Mouse (Mus musculus) midbrain, postnatal 0 days (tissue): ENCODE measurements around the gene Med19. TPM values are rescaled to one million over a fixed set of nuclear protein-coding genes. Genes with fewer than 3 reads are reported as not detected.
"Not testable (repeated sequence)": the region's sequence is repeated elsewhere in the genome, so short reads cannot be mapped to it uniquely, and the experiment has no call there.

Experiments used
- ATAC-seq: fragments of 200-750 bp; cut with Nextera tagmentation; 2 replicates; pipeline ENCODE4 v1.8.0; 2017; ENCODE audit warnings: moderate number of reproducible peaks, mild to moderate bottlenecking, moderate TSS enrichment, moderate library complexity; ENCODE audit not compliant: low FRiP score
- DNase-seq: peaks from one replicate; pipeline ENCODE4 v3.0.0-alpha.2; 2015; ENCODE audit warnings: low spot score
- H3K27ac ChIP-seq: fragments of 300-500 bp; sonication (generic); 2 replicates; pipeline ENCODE4 v1.5.1; 2014; ENCODE audit warnings: low read depth, mild to moderate bottlenecking, low read length, mixed read lengths
- H3K27me3 ChIP-seq: fragments of 300-500 bp; sonication (generic); 2 replicates; pipeline ENCODE4 v1.6.1; 2014; ENCODE audit warnings: low read length, control low read depth, mixed read lengths; ENCODE audit not compliant: insufficient read depth
- H3K36me3 ChIP-seq: fragments of 300-500 bp; sonication (generic); 2 replicates; pipeline ENCODE4 v1.6.1; 2014; ENCODE audit warnings: low read length, control low read depth, mixed read lengths; ENCODE audit not compliant: insufficient read depth
- H3K4me1 ChIP-seq: fragments of 300-500 bp; sonication (generic); 2 replicates; pipeline ENCODE4 v1.6.1; 2014; ENCODE audit warnings: mild to moderate bottlenecking, control low read depth, antibody characterized with exemption, low read length, mixed read lengths; ENCODE audit not compliant: insufficient read depth
- H3K4me2 ChIP-seq: fragments of 300-500 bp; sonication (generic); 2 replicates; pipeline ENCODE4 v1.6.1; 2014; ENCODE audit warnings: low read depth, mild to moderate bottlenecking, low read length, mixed read lengths; ENCODE audit not compliant: poor library complexity, severe bottlenecking
- H3K4me3 ChIP-seq: fragments of 300-500 bp; sonication (generic); 2 replicates; pipeline ENCODE4 v1.5.1; 2014; ENCODE audit warnings: low read depth, mild to moderate bottlenecking, low read length, moderate library complexity
- H3K9ac ChIP-seq: fragments of 300-500 bp; sonication (generic); replicated peaks from 2 replicates; pipeline ENCODE4 v1.6.1; 2014; ENCODE audit warnings: mild to moderate bottlenecking, low read length, moderate library complexity, mixed read lengths; ENCODE audit not compliant: poor library complexity, severe bottlenecking
- H3K9me3 ChIP-seq: fragments of 300-500 bp; sonication (generic); 2 replicates; pipeline ENCODE4 v1.6.1; 2016; ENCODE audit warnings: low read length, control low read depth
- CTCF ChIP-seq: IDR thresholded peaks from 2 replicates; pipeline ENCODE4 v1.5.1; 2016; ENCODE audit warnings: antibody characterized with exemption, mild to moderate bottlenecking
- WGBS: fragments of 180-500 bp; shearing (Covaris S2); extraction: QIAGEN DNeasy Blood & Tissue Kit; methylation state at CpG from one replicate; pipeline ENCODE4 v1.1.7; 2014; 5-methylcytosine and 5-hydroxymethylcytosine counted together
- polyA plus RNA-seq: library from polyadenylated mRNA; unstranded; fragments of >200 nt; fragmentation: Nextera tagmentation; extraction: Ambion mirVana; gene quantifications from 2 replicates; pipeline ENCODE4 v1.2.1, GENCODE M21; 2015
- total RNA-seq: library from RNA; depleted of rRNA; stranded (reverse); fragments of >200 nt; gene quantifications from 2 replicates; pipeline ENCODE4 v1.2.3, GENCODE M21; 2014

Gene Med19
- total and polyA plus RNA-seq, 2 experiments from 2014 or later, result 45.3 to 49.5 TPM

DNA sequence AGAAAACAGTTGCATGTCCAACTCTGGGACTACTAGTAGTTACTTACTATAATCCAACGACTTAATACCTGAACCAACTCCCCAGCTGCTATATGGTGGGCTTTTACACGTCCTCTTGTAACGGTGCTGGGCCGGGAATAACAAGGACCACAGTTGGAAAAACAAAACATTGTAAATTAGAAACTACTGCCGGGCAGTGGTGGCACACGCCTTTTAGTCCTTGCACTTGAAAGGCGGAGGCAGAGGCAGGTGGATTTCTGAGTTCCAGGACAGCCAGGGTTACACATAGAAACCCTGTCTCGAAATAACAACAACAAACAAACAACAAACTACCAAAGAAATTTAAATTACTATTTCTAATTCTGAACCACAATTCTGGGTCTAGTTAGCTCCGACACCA is 48.5 kb downstream of the Med19 start:
- ATAC-seq (0 out of 2 replicates have a peak, but pooled peaks have one; percentile 8), DNase-seq (no peak)
- Histone ChIP-seq H3K4me1 (0 out of 2 replicates have a peak, but pooled peaks cover 7% of the 10 kb centered on the region), H3K4me2 (peak overlapping the region; percentile 67), H3K27me3 (no peaks in the 10 kb centered on the region), H3K27ac (no peak overlapping the region), H3K36me3 (peaks cover 8% of the 10 kb centered on the region; the same call in 1 of the 2 replicates), H3K9me3 (no peaks in the 10 kb centered on the region), H3K9ac (peak overlapping the region; percentile 48), H3K4me3 (peak overlapping the region; percentile 50)
- TF ChIP-seq CTCF, result no peak
- WGBS, result 5% methylated on average over 9 of the region's 9 CpGs

DNA sequence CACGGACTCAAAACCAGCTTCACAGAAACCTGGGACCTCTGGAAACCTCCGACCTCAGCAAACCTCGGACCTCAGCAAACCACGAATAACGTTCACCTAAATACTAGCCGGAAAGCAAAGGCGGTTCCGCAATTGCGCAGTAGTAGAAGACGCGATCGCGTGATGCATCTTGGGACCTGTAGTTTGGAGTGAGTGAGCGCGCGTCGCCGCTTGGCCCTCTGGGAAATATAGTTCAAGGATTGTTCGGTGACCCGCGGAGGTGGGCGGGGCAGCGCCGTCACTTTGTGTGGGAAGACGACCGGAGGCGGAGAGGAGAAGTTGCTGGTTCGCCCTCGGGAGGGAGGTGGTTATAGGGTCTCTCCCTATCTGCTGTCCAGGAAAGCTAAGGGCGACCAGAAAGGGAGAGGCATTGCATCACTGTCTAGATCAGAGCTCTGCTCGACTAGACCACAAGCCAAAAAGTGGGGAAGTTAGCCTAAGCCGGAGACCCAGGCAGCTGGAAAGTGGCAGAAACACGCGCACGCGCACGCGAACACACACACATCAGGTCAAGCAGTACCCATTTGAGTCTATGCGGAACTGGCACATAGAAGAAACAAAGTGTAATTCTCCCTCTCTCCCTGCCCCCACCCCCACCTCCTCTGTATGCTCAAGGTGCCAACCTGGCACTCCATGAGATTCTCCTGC is 49.1 kb downstream of the Med19 start, which contains the start of gene Clp1:
Gene Clp1 (minus strand): TSS at position 179 of the 687 bp plus-strand sequence.
- peak within 1 kb of the TSS; percentile 50 for H3K4me3 ChIP-seq
- peak; percentile 21; the same call in 1 of the 2 replicates for TF ChIP-seq CTCF
- H3K9me3 ChIP-seq, result no peaks in the 10 kb centered on the region
- H3K27me3 ChIP-seq, result no peaks in the 10 kb centered on the region
- H3K4me2 ChIP-seq, result peak within 1 kb of the TSS; percentile 67
- DNase-seq, result peak; percentile 98
- 0 out of 2 replicates have a peak, but pooled peaks cover 7% of the 10 kb centered on the region for H3K4me1 ChIP-seq
- under 1% methylated on average over 39 of the region's 39 CpGs for WGBS
- peak within 1 kb of the TSS; percentile 48 for H3K9ac ChIP-seq
- H3K36me3 ChIP-seq, result peaks cover 8% of the 10 kb centered on the region; the same call in 1 of the 2 replicates
- peak within 1 kb of the TSS; percentile 62 for H3K27ac ChIP-seq
- peak; percentile 97 for ATAC-seq

DNA sequence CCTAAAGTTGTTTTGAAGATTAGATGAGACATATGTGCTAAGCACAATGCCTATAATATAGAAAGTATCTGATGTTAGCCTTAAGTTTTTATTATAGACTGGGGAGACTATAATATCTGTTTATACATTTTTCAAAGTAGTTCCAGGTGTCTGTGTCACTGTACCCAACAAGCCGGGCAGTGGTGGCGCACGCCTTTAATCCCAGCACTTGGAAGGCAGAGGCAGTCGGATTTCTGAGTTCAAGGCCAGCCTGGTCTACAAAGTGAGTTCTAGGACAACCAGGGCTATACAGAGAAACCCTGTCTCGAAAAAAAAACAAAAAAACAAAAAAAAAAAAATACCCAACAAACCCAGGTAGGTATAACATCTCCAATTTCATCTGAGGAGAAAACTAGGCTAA is 50.0 kb downstream of the Med19 start:
- H3K27ac ChIP-seq, ATAC-seq, H3K27me3 ChIP-seq, H3K9ac ChIP-seq, H3K36me3 ChIP-seq, H3K4me2 ChIP-seq, DNase-seq, H3K4me3 ChIP-seq, H3K9me3 ChIP-seq, H3K4me1 ChIP-seq: not testable (repeated sequence)
- WGBS, result 84% methylated on average over 5 of the region's 5 CpGs

DNA sequence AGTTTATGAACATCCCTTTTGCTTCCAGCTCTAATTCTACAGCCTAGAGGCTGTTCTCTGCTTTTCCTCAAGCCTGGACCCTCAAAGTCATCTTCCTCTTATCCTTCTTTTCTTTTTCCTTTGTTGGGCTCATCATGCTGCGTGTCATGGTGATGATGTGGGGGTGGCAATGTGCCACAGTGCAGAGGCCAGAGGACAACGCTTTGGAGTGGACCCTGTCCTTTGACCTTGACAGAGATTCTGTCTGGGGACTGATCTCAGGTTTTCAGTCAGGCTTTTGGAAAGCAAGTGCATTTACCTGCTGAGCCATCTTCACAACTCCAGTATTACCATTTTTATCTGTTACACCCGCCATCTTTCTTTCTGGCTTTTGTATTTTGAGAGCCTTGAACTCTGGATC is 53.0 kb downstream of the Med19 start:
- H3K9ac ChIP-seq, result no peak overlapping the region
- TF ChIP-seq CTCF, result no peak
- no peak for DNase-seq
- H3K4me2 ChIP-seq, result no peak overlapping the region
- H3K27me3 ChIP-seq, result no peaks in the 10 kb centered on the region
- 83% methylated on average over 3 of the region's 3 CpGs for WGBS
- H3K36me3 ChIP-seq, result no peaks in the 10 kb centered on the region
- peaks cover 6% of the 10 kb centered on the region for H3K4me1 ChIP-seq
- no peaks in the 10 kb centered on the region for H3K9me3 ChIP-seq
- H3K4me3 ChIP-seq, result no peak overlapping the region
- ATAC-seq, result no peak
- H3K27ac ChIP-seq, result no peak overlapping the region

DNA sequence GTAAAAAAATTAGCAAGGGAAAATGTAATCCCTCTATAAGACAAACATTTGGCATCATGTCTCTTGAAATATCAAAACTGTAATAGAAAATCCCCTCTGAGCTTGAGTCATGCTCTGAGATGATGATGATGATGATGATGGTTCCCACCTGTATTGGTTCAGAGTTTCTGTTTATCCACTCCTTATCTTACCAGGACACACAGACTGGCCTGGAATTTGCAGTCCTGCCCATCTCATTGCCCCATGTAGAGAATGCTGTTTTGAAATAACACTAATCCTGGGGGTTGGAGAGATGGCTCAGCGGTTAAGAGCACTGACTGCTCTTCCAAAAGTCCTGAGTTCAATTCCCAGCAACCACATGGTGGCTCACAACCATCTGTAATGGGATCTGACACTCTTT is 54.2 kb downstream of the Med19 start:
- no peak overlapping the region for H3K4me2 ChIP-seq
- H3K36me3 ChIP-seq, result no peaks in the 10 kb centered on the region
- H3K27ac ChIP-seq, result no peak overlapping the region
- H3K4me1 ChIP-seq, result peaks cover 13% of the 10 kb centered on the region
- H3K9ac ChIP-seq, result no peak overlapping the region
- DNase-seq, result no peak
- TF ChIP-seq CTCF, result no peak
- WGBS, result 60% methylated on average over 1 of the region's 1 CpGs
- no peaks in the 10 kb centered on the region for H3K27me3 ChIP-seq
- H3K9me3 ChIP-seq, result no peaks in the 10 kb centered on the region
- H3K4me3 ChIP-seq, result no peak overlapping the region
- ATAC-seq, result no peak

DNA sequence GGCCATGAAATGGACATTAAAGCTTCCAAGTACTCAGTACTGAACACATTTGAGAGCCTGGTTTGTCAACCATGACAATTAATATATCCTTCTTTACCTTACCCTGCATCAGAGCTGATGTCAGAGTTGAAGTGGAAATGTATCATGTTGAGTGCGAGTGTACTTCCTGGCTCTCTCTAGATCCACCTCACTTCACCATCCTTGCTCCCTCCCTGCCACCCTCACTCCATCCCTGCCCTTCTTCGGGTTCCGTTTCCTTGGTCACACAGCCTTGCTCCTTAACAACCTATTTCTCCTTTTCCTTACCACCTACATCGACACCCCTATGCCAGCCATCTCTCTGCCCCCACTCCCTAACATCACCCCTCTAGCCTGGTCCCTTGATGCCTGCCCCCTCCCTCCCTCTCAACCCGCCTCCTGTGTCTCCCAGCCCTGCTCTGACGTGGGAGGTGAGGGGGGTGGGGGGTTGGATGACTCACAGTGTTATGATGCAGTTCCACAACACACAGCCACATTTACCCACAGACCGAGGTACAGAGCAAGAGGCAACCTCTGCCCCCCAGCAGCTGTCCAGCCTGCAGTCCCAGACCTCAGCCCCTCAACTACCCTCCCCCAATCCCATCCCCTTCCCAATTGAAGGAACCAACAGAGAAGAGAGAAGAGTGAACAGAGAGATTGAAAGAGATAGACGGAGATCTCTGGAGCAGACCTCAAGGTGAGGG is 55.5 kb downstream of the Med19 start, which contains the start of gene Ypel4:
Gene Ypel4 (plus strand): TSS at position 480 of the 722 bp plus-strand sequence.
- peak within 1 kb of the TSS; percentile 82 for H3K9ac ChIP-seq
- peak within 1 kb of the TSS; percentile 63 for H3K4me3 ChIP-seq
- peak within 1 kb of the TSS; percentile 79 for H3K27ac ChIP-seq
- ATAC-seq (peak; percentile 86), DNase-seq (peak; percentile 81)
- 1% methylated on average over 8 of the region's 8 CpGs for WGBS
- no peak for TF ChIP-seq CTCF
- H3K4me1 ChIP-seq, result peaks cover 21% of the 10 kb centered on the region
- no peaks in the 10 kb centered on the region for H3K9me3 ChIP-seq
- no peaks in the 10 kb centered on the region for H3K36me3 ChIP-seq
- H3K4me2 ChIP-seq, result peak within 1 kb of the TSS; percentile 78
- no peaks in the 10 kb centered on the region for H3K27me3 ChIP-seq
